Mouse (Mus musculus): ENCODE data around the gene Fus. TPM values are rescaled to one million over a fixed set of nuclear protein-coding genes. Genes with fewer than 3 reads are reported as not detected.

The Fus gene
- 359 and 373 TPM in 2 replicates for polyA plus RNA-seq (2015; fragmentation: Nextera tagmentation; extraction: Ambion mirVana)

- Histone ChIP-seq H3K9ac (replicated peaks; ENCODE audit: low read length) (peak within 1 kb of the TSS; percentile 100), H3K4me3 (ENCODE audit: low read length) (peak within 1 kb of the TSS; percentile 99), H3K9me3 (ENCODE audit: low read length) (no peaks in the 10 kb centered on the region), H3K27ac (ENCODE audit: low read length) (peak within 1 kb of the TSS; percentile 98), H3K27me3 (ENCODE audit: insufficient read depth, low read length) (no peaks in the 10 kb centered on the region), H3K4me1 (ENCODE audit: insufficient read depth, low read length) (peaks cover 24% of the 10 kb centered on the region), H3K4me2 (replicated peaks; ENCODE audit: low read depth, low read length) (peak within 1 kb of the TSS; percentile 62), H3K36me3 (ENCODE audit: insufficient read depth, low read length) (peaks cover 25% of the 10 kb centered on the region)
- ATAC-seq (ENCODE audit: low FRiP score, low TSS enrichment) = peak; percentile 96
- under 1% methylated on average over 91 of the region's 92 CpGs for WGBS
These were observed at the start of gene Fus for GRCm38 (mm10) chr7:127967004-127967921. TSS of gene Fus (plus strand) at chr7:127967457.

- no peaks in the 10 kb centered on the region for H3K27me3 ChIP-seq (ENCODE audit: insufficient read depth, low read length)
- no peak overlapping the region for H3K27ac ChIP-seq (ENCODE audit: low read length)
- H3K4me3 ChIP-seq (ENCODE audit: low read length) = no peak overlapping the region
- peaks cover 29% of the 10 kb centered on the region for H3K36me3 ChIP-seq (ENCODE audit: insufficient read depth, low read length)
- 61% methylated on average over 3 of the region's 3 CpGs for WGBS
- no peak overlapping the region for H3K4me2 ChIP-seq (replicated peaks; ENCODE audit: low read depth, low read length)
- ATAC-seq (ENCODE audit: low FRiP score, low TSS enrichment) = no peak
- H3K9ac ChIP-seq (replicated peaks; ENCODE audit: low read length) = no peak overlapping the region
- H3K4me1 ChIP-seq (ENCODE audit: insufficient read depth, low read length) = peaks cover 1% of the 10 kb centered on the region
- H3K9me3 ChIP-seq (ENCODE audit: low read length) = no peaks in the 10 kb centered on the region
These were observed 49.1 kb upstream of the Fus start for GRCm38 (mm10) chr7:127918203-127918602.

GRCm38 (mm10) chr7:127919290-127919689 is 48.0 kb upstream of the Fus start:
- Histone ChIP-seq H3K36me3 (ENCODE audit: insufficient read depth, low read length) (peaks cover 29% of the 10 kb centered on the region), H3K4me2 (replicated peaks; ENCODE audit: low read depth, low read length) (no peak overlapping the region), H3K27ac (ENCODE audit: low read length) (no peak overlapping the region), H3K4me3 (ENCODE audit: low read length) (no peak overlapping the region), H3K9me3 (ENCODE audit: low read length) (no peaks in the 10 kb centered on the region), H3K4me1 (ENCODE audit: insufficient read depth, low read length) (peaks cover 7% of the 10 kb centered on the region; the same call in 1 of the 2 replicates), H3K9ac (replicated peaks; ENCODE audit: low read length) (no peak overlapping the region), H3K27me3 (ENCODE audit: insufficient read depth, low read length) (no peaks in the 10 kb centered on the region)
- no peak for ATAC-seq (ENCODE audit: low FRiP score, low TSS enrichment)
- WGBS = 80% methylated on average over 7 of the region's 7 CpGs

- ATAC-seq (ENCODE audit: low FRiP score, low TSS enrichment) = no peak
These were observed 45.7 kb upstream of the Fus start for GRCm38 (mm10) chr7:127921516-127921915.

GRCm38 (mm10) chr7:127922451-127923275 is 44.6 kb upstream of the Fus start:
- ATAC-seq (ENCODE audit: low FRiP score, low TSS enrichment) = no peak
- Histone ChIP-seq H3K4me1 (ENCODE audit: insufficient read depth, low read length) (peaks cover 31% of the 10 kb centered on the region), H3K9me3 (ENCODE audit: low read length) (no peaks in the 10 kb centered on the region), H3K27ac (ENCODE audit: low read length) (no peak overlapping the region; the same call in 1 of the 2 replicates), H3K9ac (replicated peaks; ENCODE audit: low read length) (no peak overlapping the region), H3K4me3 (ENCODE audit: low read length) (no peak overlapping the region), H3K36me3 (ENCODE audit: insufficient read depth, low read length) (peaks cover 33% of the 10 kb centered on the region), H3K27me3 (ENCODE audit: insufficient read depth, low read length) (no peaks in the 10 kb centered on the region), H3K4me2 (replicated peaks; ENCODE audit: low read depth, low read length) (no peak overlapping the region)
- 81% methylated on average over 6 of the region's 6 CpGs for WGBS

More at GRCm38 (mm10) chr7:127921516-127921915, 45.7 kb upstream of the Fus start:
- WGBS = 72% methylated on average over 8 of the region's 8 CpGs
- Histone ChIP-seq H3K27me3 (ENCODE audit: insufficient read depth, low read length) (no peaks in the 10 kb centered on the region), H3K36me3 (ENCODE audit: insufficient read depth, low read length) (peaks cover 29% of the 10 kb centered on the region), H3K9me3 (ENCODE audit: low read length) (no peaks in the 10 kb centered on the region), H3K4me2 (replicated peaks; ENCODE audit: low read depth, low read length) (no peak overlapping the region), H3K9ac (replicated peaks; ENCODE audit: low read length) (no peak overlapping the region), H3K4me3 (ENCODE audit: low read length) (no peak overlapping the region), H3K4me1 (ENCODE audit: insufficient read depth, low read length) (peaks cover 27% of the 10 kb centered on the region), H3K27ac (ENCODE audit: low read length) (no peak overlapping the region)

GRCm38 (mm10) chr7:127923714-127924113 is 43.5 kb upstream of the Fus start:
- no peak overlapping the region for H3K9ac ChIP-seq (replicated peaks; ENCODE audit: low read length)
- no peaks in the 10 kb centered on the region for H3K27me3 ChIP-seq (ENCODE audit: insufficient read depth, low read length)
- H3K27ac ChIP-seq (ENCODE audit: low read length) = peak overlapping the region; percentile 97
- H3K36me3 ChIP-seq (ENCODE audit: insufficient read depth, low read length) = peaks cover 25% of the 10 kb centered on the region
- no peak for ATAC-seq (ENCODE audit: low FRiP score, low TSS enrichment)
- peaks cover 35% of the 10 kb centered on the region for H3K4me1 ChIP-seq (ENCODE audit: insufficient read depth, low read length)
- 91% methylated on average over 5 of the region's 5 CpGs for WGBS
- H3K4me3 ChIP-seq (ENCODE audit: low read length) = no peak overlapping the region
- H3K9me3 ChIP-seq (ENCODE audit: low read length) = no peaks in the 10 kb centered on the region
- no peak overlapping the region for H3K4me2 ChIP-seq (replicated peaks; ENCODE audit: low read depth, low read length)

- Histone ChIP-seq H3K4me1 (ENCODE audit: insufficient read depth, low read length) (peaks cover 38% of the 10 kb centered on the region), H3K9me3 (ENCODE audit: low read length) (no peaks in the 10 kb centered on the region)
These were observed 42.0 kb upstream of the Fus start for GRCm38 (mm10) chr7:127925252-127925651.

GRCm38 (mm10) chr7:127926066-127926465 is 41.2 kb upstream of the Fus start:
- Histone ChIP-seq H3K4me3 (ENCODE audit: low read length) (no peak overlapping the region), H3K9me3 (ENCODE audit: low read length) (no peaks in the 10 kb centered on the region), H3K4me2 (replicated peaks; ENCODE audit: low read depth, low read length) (no peak overlapping the region), H3K4me1 (ENCODE audit: insufficient read depth, low read length) (peaks cover 42% of the 10 kb centered on the region), H3K27me3 (ENCODE audit: insufficient read depth, low read length) (no peaks in the 10 kb centered on the region), H3K36me3 (ENCODE audit: insufficient read depth, low read length) (peaks cover 25% of the 10 kb centered on the region), H3K9ac (replicated peaks; ENCODE audit: low read length) (peak overlapping the region; percentile 56), H3K27ac (ENCODE audit: low read length) (peak overlapping the region; percentile 97)
- ATAC-seq (ENCODE audit: low FRiP score, low TSS enrichment) = 0 out of 2 replicates have a peak, but pooled peaks have one; percentile 9
- WGBS = 77% methylated on average over 8 of the region's 8 CpGs

More at GRCm38 (mm10) chr7:127925252-127925651, 42.0 kb upstream of the Fus start:
- H3K27me3 ChIP-seq (ENCODE audit: insufficient read depth, low read length) = no peaks in the 10 kb centered on the region
- H3K27ac ChIP-seq (ENCODE audit: low read length) = peak overlapping the region; percentile 97
- H3K4me2 ChIP-seq (replicated peaks; ENCODE audit: low read depth, low read length) = peak overlapping the region; percentile 14; the same call in 1 of the 2 replicates
- H3K36me3 ChIP-seq (ENCODE audit: insufficient read depth, low read length) = peaks cover 25% of the 10 kb centered on the region
- 47% methylated on average over 5 of the region's 5 CpGs for WGBS
- H3K9ac ChIP-seq (replicated peaks; ENCODE audit: low read length) = peak overlapping the region; percentile 56
- H3K4me3 ChIP-seq (ENCODE audit: low read length) = no peak overlapping the region
- peak; percentile 88 for ATAC-seq (ENCODE audit: low FRiP score, low TSS enrichment)

GRCm38 (mm10) chr7:127926846-127927245 is 40.4 kb upstream of the Fus start:
- Histone ChIP-seq H3K4me2 (replicated peaks; ENCODE audit: low read depth, low read length) (peak overlapping the region; percentile 52), H3K9ac (replicated peaks; ENCODE audit: low read length) (peak overlapping the region; percentile 56; the same call in 1 of the 2 replicates)
- WGBS = 86% methylated on average over 11 of the region's 11 CpGs

More at GRCm38 (mm10) chr7:127926846-127927245, 40.4 kb upstream of the Fus start:
- peaks cover 50% of the 10 kb centered on the region for H3K4me1 ChIP-seq (ENCODE audit: insufficient read depth, low read length)
- ATAC-seq (ENCODE audit: low FRiP score, low TSS enrichment) = no peak
- no peaks in the 10 kb centered on the region for H3K27me3 ChIP-seq (ENCODE audit: insufficient read depth, low read length)
- H3K27ac ChIP-seq (ENCODE audit: low read length) = peak overlapping the region; percentile 97
- H3K9me3 ChIP-seq (ENCODE audit: low read length) = no peaks in the 10 kb centered on the region
- H3K4me3 ChIP-seq (ENCODE audit: low read length) = no peak overlapping the region
- H3K36me3 ChIP-seq (ENCODE audit: insufficient read depth, low read length) = peaks cover 25% of the 10 kb centered on the region
